Mouse (Mus musculus) frontal cortex, adult 2 months (tissue): ENCODE measurements around the gene Clcn7. TPM values are rescaled to one million over a fixed set of nuclear protein-coding genes. Genes with fewer than 3 reads are reported as not detected.
A peak's percentile ranks its signal among the peaks of the same experiment; 100 is the strongest.

ENCODE experiments used
- DNase-seq, 2 experiments: peaks; one replicate each; pipeline ENCODE4 v3.0.0; 2022; ENCODE audit warnings: low spot score in 1 of 2; ENCODE audit errors: extremely low spot score in 1 of 2
- polyA plus RNA-seq: library from polyadenylated mRNA; depleted of rRNA; stranded (reverse); fragments of >200 nt; gene quantifications from 2 replicates; pipeline ENCODE4 v1.2.3, GENCODE M21; 2012; rRNA removed

Gene Clcn7
- 45.6 and 51.4 TPM in 2 replicates for polyA plus RNA-seq

GRCm38 (mm10) chr17:25133275-25133698 is at the start of gene Clcn7:
Gene Clcn7 (plus strand): TSS chr17:25133391.
- DNase-seq: peak; percentile 88 to 98

DNA sequence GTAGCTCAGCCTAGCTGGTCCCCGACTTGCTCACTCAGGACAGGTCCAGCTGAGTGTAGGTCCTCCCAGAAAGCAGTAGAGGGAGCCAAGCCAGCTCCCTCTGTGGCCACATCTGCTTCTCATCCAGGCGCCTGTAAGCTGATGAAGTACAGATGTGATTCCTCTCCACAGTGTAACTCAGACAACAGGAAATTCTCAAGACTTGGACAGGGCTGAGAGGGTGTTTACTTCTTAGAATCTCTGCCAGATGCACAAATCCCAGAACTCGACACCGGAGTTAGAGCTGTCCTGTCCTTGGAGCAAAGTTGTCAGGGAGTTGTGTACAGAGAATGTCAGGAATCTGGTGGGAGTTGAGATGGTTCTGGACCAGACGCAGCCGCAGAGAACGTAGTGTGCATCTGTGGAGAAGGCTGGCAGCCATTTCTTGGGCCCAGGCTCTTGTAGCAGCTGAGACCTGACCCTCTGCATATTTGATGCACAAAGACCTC is 49.7 kb upstream of the Clcn7 start, which contains the start of gene Tmem204:
Gene Tmem204 (minus strand): TSS at position 148 of the 488 bp plus-strand sequence.
- DNase-seq: no peak

- no peak for DNase-seq
These were observed 48.3 kb upstream of the Clcn7 start for GRCm38 (mm10) chr17:25084835-25085385.

DNA sequence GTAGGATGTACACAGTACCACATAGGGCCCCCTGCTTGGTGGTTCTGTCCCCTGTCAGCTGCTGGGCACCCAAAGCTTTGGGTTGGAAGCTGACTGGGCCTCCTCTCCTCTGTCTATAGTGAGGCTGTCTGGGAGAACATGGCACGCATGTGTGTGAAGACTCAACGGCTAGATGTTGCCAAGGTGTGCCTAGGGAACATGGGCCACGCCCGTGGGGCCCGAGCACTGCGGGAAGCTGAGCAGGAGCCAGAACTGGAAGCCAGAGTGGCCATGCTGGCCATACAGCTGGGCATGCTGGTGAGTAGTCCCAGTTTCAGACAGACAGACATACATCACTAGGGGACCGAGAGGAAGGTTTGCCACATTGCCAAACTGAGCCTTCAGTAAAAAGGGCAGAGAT is 46.5 kb upstream of the Clcn7 start:
- DNase-seq: no peak

- no peak for DNase-seq
These were observed 44.0 kb upstream of the Clcn7 start for GRCm38 (mm10) chr17:25089158-25089557.

DNA sequence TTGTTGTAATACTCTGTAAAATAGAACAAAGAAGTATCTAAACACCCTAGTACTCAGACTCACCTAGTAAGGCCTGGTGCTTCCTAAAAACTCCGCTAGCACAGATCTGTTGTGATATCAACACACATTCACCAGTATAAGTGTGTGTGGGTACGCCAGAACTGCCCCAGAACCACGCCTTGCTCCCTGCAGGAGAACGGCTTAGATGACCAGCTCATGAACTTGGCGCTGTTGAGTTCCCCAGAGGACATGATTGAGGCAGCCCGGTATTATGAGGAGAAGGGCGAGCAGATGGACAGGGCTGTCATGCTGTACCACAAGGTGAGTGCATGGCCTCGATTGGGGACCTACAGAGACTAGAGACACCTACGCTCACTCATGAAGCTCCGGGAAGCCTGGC is 42.7 kb upstream of the Clcn7 start:
- no peak for DNase-seq

DNA sequence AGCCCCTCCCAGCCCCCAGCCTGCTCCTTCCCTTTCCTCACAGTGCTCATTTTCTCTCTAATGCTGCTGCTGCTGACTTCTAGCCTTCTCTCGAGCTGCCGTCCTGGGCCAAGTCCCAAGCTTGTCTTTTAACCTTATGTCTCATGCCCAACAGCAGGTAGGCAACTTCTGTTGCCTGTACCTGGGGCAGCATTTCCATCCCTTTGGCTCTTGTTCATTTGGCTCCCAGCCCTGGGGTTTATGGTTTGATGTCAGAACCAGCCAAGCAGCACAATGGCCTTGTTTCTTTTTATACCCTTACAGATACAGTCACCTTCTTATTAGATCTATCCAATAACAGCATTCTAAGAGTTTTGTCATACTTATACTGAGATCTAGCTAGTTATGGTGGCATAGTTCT is 37.0 kb upstream of the Clcn7 start:
- no peak for DNase-seq

- no peak for DNase-seq
These were observed 33.1 kb upstream of the Clcn7 start for GRCm38 (mm10) chr17:25100052-25100451.

GRCm38 (mm10) chr17:25101338-25101737 is 31.9 kb upstream of the Clcn7 start:
- no peak for DNase-seq

DNA sequence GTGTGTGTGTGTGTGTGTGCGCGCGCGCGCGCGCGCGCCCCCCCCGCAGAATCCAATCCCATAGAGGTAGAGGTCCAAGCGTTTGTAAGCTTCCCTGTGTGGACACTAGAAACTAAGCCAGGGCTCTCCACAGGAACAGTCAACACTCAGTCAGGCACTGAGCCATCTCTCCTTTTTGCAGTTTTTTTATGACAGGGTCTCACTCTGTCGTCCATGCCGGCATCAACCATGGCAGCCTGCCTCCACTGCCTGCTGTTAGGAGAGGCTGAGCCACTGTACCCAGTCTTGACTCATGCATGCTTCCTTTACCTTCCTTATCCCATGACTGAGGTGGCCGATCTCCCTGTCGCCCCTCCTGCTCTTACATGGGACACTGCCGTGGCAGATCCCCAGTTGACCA is 25.4 kb upstream of the Clcn7 start:
- no peak for DNase-seq

DNA sequence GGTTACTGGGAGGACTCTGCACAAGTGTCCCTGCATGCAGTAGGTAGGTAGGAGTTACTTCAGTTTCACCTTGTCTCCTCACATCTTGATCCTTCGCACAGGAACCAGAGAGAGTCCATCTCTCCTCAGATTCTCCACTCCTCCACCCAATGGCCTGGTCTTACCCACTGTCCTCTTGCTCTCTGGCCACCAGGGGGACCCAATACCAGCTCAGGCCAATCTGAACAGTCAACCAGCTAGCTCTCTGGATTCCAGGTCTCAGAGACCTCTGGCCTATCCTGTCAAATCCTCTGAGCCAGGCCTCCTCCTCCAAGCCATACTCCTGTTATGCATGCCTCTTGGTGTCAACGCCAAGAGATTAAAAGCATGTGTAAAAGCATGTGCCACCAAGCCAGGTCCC is 23.6 kb upstream of the Clcn7 start:
- DNase-seq: peak in 1 of 2 experiments; percentile 26

DNA sequence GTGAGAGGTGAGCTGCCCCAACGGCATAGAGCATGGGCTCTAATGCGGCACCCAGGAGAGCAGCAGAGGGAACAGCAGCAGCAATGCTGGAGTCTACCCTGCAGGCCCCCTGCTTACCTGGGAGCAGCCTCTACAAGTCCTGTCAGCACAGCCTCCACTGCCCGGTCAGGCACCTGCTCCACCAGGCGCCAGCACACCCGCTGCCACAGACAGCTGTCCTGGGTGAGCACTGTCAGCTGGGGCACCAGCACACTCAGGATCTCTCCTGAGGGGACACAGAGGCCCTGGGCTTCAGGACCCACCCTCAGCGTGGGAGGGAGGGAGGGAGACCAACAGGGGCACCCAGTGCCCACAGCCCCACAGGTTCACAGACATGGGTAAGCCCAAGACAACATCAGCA is 22.6 kb upstream of the Clcn7 start:
- no peak for DNase-seq

DNA sequence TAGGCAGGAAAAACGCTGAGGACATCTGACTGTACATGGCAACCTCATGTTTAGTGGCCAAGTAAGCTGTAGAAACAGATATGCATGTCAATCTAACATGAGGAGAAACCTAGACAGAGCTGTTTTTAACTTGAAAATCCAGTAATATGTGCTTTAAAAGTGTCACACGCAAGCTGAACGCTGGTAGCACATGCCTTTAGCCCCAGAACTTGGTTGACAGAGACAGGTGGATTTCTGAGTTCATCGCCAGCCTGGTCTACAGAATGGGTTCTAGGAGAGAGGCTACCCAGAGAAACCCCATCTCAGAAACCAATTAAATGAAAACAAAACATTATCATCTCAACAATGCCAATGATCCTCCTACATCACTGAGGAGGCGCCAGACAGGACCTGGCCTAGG is 22.0 kb upstream of the Clcn7 start:
- DNase-seq: no peak

- peak; percentile 52 to 58 for DNase-seq
These were observed 21.3 kb upstream of the Clcn7 start for GRCm38 (mm10) chr17:25111739-25112422.

DNA sequence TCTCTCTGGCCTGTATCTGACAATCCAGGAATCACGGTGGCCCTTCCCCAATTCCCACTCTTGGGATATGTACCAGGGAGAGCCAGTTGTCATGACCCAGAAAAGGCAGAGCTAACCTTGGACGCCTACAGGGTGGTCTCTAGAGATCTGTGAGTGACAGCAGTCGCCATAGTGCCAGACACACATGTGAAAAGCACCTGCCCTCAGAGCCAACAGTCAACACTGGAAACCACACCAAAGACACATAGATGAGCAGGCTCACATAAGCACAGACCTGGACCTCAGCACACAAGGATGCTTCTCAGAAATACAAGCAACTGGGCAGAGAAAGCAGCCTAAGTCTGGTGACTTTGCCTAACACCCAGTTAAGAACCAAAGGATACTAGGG is 20.8 kb upstream of the Clcn7 start:
- no peak for DNase-seq

DNA sequence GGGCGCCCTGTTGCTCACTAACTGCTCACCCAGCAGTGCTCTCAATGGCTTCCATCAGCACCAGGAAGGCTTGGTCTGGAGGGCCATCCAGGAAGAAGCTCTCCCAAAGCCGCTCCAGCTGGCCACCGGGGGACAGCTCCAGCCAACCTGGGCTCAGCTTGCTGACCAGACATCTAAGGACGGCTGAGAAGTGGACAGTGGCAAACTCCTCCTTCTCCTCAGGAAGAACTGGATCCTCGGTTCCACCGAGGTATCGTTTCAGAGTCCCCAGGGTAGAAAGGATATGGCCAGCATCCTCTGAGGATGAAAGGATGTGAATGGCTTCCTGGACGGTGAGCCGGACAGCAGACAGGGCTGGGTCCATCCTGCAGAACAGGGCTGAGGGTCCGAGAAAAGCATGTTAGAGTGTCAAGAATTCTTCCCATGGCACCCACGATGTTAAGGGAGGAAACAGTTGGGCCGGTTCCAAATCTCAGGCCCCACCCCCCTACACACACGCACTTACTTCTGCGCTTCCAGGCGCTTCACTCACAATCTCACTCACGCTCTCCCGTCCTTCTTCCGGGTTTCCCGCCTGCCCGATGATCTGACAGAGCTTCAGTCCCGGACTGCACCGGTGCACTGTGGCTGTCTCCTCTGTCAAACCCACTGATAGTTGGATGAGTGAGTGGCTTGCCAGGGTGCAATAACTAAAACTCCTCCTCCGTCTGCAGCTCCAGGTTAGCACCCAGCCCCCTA is 18.1 kb upstream of the Clcn7 start:
- DNase-seq: no peak

DNA sequence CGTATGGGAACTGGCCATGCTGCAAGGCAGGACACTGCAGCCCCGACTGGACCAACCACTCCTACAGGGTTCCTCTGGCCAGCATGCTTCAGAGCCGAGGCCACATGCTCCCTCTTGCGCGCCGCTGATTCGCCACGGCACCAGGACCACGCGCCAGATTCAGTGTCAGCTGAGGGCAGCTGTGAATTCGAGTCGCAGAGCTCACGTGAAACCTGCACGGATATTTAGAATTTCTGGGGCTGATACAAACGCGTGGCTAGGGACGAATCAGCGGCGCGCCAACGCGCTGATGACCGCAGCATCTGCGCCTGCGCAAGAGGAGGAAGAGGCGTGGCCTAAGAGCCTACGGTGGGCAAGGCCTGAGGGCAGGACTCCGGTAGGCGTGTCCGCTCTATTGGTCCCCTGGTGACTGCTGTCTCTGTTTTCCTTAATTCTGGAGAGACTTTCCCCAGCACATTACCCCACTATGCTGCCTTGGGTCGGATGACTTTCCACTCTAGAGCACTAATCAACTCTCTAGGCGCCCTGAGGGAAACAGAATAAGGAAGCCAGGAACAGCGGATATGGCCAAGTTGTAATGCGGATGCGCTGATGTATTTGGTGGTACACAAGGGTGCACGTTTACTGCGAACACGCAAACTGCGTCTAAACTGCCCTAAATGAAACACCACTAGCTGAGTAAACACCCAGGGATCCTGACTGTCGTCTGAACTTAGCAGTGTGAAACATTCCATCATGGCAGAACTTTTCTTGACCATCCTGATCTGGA is 17.3 kb upstream of the Clcn7 start, which contains the start of gene Telo2:
Gene Telo2 (minus strand): TSS at position 304 of the 769 bp plus-strand sequence.
- peak; percentile 87 to 93 for DNase-seq

DNA sequence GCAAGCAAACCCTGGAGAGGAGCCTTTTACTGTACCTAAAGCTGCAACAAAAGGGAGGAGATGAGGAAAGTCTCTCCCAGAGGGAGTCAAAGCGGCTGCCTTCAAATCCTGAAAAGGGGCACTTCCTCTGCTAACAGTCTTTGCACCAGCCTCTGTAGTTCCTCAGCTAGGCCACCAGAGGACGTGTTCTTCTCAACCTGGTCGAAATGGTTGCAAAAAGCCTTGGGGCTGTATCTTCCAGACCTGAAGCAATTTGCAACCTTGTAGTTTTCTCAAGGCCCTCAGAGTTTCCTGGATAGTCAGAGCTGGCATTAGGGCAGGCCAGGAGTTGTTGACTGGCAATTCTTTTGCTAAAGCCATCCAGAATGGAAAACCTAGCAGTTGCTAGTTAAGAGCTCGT is 15.9 kb upstream of the Clcn7 start:
- DNase-seq: no peak

GRCm38 (mm10) chr17:25120406-25120805 is 12.8 kb upstream of the Clcn7 start, which contains the start of gene Ptx4:
Gene Ptx4 (plus strand): TSS chr17:25120760.
- DNase-seq: no peak

- no peak for DNase-seq
These were observed 9.2 kb upstream of the Clcn7 start for GRCm38 (mm10) chr17:25123979-25124378.
